Mouse (Mus musculus): ENCODE measurements at regions not wholly inside any gene's neighbourhood (a gene's known extent, or its start where the extent isn't known, plus 50 kb on each side); places are given as distances from the start of the nearest gene placed in this dataset.
A peak's percentile ranks its signal among the peaks of the same experiment; 100 is the strongest.
"Not testable (repeated sequence)": the region's sequence is repeated elsewhere in the genome, so short reads cannot be mapped to it uniquely, and the experiment has no call there.

DNA sequence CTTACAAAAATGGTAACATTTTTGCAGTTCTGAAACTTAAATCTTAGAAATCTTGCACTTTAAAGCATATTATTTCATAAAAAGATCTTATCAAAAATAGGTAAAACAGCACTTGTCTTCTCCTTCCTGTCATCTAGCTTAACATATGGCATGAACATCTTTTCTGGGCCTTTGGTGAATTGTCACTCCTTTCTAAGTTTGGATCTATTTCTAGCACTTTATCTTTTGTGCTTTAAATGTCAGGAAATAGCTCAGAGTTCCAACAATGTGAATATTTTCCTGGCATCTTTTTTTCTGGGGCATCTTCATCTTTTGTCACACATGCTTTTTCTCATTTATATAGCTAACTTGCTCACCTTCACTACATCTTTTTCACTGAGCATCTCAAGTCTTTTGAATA, 527.4 kb upstream of the Gm5150 start:
- DNase-seq (ENCODE audit: low spot score): no peak

- not testable (repeated sequence) for DNase-seq (ENCODE audit: low spot score)
Observed at GRCm38 (mm10) chr3:16527511-16527910, 521.3 kb upstream of the Gm5150 start.

- DNase-seq (ENCODE audit: low spot score): not testable (repeated sequence)
Observed at GRCm38 (mm10) chr3:16488431-16488830, 482.2 kb upstream of the Gm5150 start.

DNA sequence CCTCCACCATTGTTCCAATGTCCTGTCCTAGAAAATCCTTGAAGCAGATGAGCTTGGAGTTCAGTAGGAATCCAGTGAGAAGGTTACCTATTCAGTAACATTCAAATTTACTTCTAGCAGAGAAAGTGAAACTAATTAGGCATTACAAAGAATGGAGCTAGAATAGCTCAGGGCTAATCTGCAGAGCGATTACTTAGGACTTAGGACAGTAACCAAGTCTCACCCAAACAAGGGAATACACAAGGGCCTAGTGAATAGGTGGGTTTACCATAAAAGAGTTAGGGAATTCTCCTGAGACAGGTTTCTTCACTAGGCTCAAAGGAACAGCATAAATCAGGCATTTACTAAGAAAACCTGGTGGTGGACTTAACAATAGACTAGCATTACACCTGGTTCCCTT, 476.5 kb upstream of the Gm5150 start:
- DNase-seq (ENCODE audit: low spot score): no peak

DNA sequence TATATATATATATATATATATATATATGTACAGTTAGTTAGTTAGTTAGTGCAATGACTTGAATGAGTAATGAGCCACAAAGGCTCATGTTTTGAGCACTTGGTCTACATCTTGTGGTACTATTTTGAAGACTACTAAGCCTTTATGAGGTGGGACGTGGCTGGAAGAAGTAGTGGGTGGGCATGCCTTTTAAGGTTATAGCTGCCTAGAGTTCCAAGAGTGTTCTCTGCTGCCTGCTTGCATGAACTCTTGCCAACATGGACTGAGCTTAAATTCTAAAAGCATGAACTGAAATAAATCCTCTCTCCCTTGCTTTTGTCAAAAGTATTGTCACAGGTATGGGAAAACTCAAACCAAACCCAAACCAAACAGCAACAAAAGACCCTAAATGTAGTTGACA, 465.1 kb upstream of the Gm5150 start:
- no peak for DNase-seq (ENCODE audit: low spot score)

GRCm38 (mm10) chr3:16466388-16466787, 460.2 kb upstream of the Gm5150 start:
- peak; percentile 21 for DNase-seq (ENCODE audit: low spot score)

- DNase-seq (ENCODE audit: low spot score): no peak
Observed at GRCm38 (mm10) chr3:16465357-16465756, 459.1 kb upstream of the Gm5150 start.

DNA sequence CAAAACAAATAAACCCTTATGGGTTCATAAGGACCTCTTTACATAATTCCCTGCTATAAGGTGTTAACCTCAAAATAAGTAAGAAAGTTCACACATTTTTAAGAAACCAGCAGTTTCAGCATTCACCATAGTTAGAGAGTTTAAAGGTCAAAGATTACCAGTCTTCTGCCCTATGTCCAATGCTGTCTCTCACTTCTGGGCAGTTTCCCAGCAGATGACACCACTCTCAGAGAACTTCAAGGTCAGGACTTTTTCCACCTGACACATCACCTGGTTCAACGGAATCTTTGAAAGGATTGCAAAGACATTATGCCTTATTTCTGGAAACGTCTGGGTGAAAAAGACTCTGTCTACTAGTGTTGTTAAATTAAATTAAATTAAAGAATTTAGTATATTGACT, 458.1 kb upstream of the Gm5150 start:
- DNase-seq (ENCODE audit: low spot score): no peak

- no peak for DNase-seq (ENCODE audit: low spot score)
Observed at GRCm38 (mm10) chr3:16433033-16433432, 426.8 kb upstream of the Gm5150 start.

- DNase-seq (ENCODE audit: low spot score): no peak
Observed at GRCm38 (mm10) chr3:16431819-16432115, 425.5 kb upstream of the Gm5150 start.

- DNase-seq (ENCODE audit: low spot score): no peak
Observed at GRCm38 (mm10) chr3:16431082-16431818, 425.0 kb upstream of the Gm5150 start.
